10 mouse cellular contexts compared by ENCODE assay signal in genomic region chr12:54794392-54794791, GRCm38 (mm10). TPM values are rescaled to one million over a fixed set of nuclear protein-coding genes. Genes with fewer than 3 reads are reported as not detected.
DNase-seq lines count a peak whose midpoint lies in the region; ATAC-seq and TF ChIP-seq lines count a peak whose summit lies in the region.
"Had no signal": no experiment of that assay in that cellular context is flagged by ENCODE, and none has a peak within 500 bp of the region (broad histone marks: within the 10 kb centered on the region; RNA-seq: fewer than 3 reads in every experiment).

No protein-coding gene starts in this region.

- no peak for TF ChIP-seq CTCF in gastrocnemius, adult 2 months (IDR thresholded peaks at IDR 0.05)
- TF ChIP-seq CTCF in C2C12 (IDR thresholded peaks at IDR 0.05; ENCODE audit: control insufficient read depth, insufficient read depth, insufficient read length): no peak

- no peaks in the 10 kb centered on the region for H3K27me3 ChIP-seq in C2C12 (ENCODE audit: control insufficient read depth, insufficient read depth, insufficient read length)
- H3K27me3 ChIP-seq in hindbrain, embryonic 10.5 days (ENCODE audit: insufficient read depth, poor library complexity, severe bottlenecking): no peaks in the 10 kb centered on the region
- no peaks in the 10 kb centered on the region for H3K27me3 ChIP-seq in liver, embryonic 15.5 days

- peaks cover 16% of the 10 kb centered on the region for H3K79me3 ChIP-seq in C2C12 (ENCODE audit: low read depth)

- H3K4me1 ChIP-seq in hindbrain, embryonic 10.5 days (replicated peaks): peaks cover 44% of the 10 kb centered on the region
- H3K4me1 ChIP-seq in liver, embryonic 15.5 days (replicated peaks): peaks cover 42% of the 10 kb centered on the region

- H3K27ac ChIP-seq in gastrocnemius, adult 2 months: peak overlapping the region; percentile 99
- no peak overlapping the region for H3K27ac ChIP-seq in hindbrain, embryonic 10.5 days
- H3K27ac ChIP-seq in liver, embryonic 15.5 days (replicated peaks): no peak overlapping the region

- no peak overlapping the region for H3K9ac ChIP-seq in liver, embryonic 15.5 days

- peak overlapping the region; percentile 97 for H3K4me2 ChIP-seq in liver, embryonic 15.5 days

- peak overlapping the region; percentile 86 for H3K4me3 ChIP-seq in gastrocnemius, adult 2 months
- H3K4me3 ChIP-seq in C2C12 (ENCODE audit: insufficient read depth, poor library complexity, severe bottlenecking): peak overlapping the region; percentile 97
- peak overlapping the region; percentile 97 for H3K4me3 ChIP-seq in hindbrain, embryonic 10.5 days
- peak overlapping the region; percentile 74 for H3K4me3 ChIP-seq in liver, embryonic 15.5 days (replicated peaks)

- intact Hi-C loops in gastrocnemius, adult 2 months (cut with DNase I): no loop called here

- H3K9me3 ChIP-seq in hindbrain, embryonic 10.5 days: no peaks in the 10 kb centered on the region
- no peaks in the 10 kb centered on the region for H3K9me3 ChIP-seq in liver, embryonic 15.5 days (replicated peaks)

- no peaks in the 10 kb centered on the region for H3K36me3 ChIP-seq in C2C12 (ENCODE audit: control insufficient read depth, insufficient read depth)
- peaks cover 19% of the 10 kb centered on the region for H3K36me3 ChIP-seq in hindbrain, embryonic 10.5 days
- no peaks in the 10 kb centered on the region for H3K36me3 ChIP-seq in liver, embryonic 15.5 days (replicated peaks)

- no peak for DNase-seq in gastrocnemius, adult 2 months
- DNase-seq in gastrocnemius, postnatal 25 days: no peak
- no peak for DNase-seq in hindbrain, embryonic 10.5 days (ENCODE audit: low spot score)
- DNase-seq in natural killer cell, adult 2 months (ENCODE audit: low spot score in 2 of 2): no peak
- DNase-seq in layer of hippocampus, postnatal 36 days: no peak
- DNase-seq in adrenal gland, postnatal 4 days (ENCODE audit: low spot score in 2 of 2): no peak
- DNase-seq: B cell, adult 2 months; cerebellum, postnatal 14 days had no signal

- H3ac ChIP-seq in C2C12 (ENCODE audit: control insufficient read depth, insufficient read length, low read depth): no peak overlapping the region

- WGBS in hindbrain, embryonic 10.5 days: 56% methylated on average over 3 of the region's 3 CpGs
- WGBS in liver, embryonic 15.5 days (ENCODE audit: insufficient replicate concordance): 40% methylated on average over 3 of the region's 3 CpGs

- no peak for ATAC-seq in liver, embryonic 15.5 days (ENCODE audit: insufficient read depth)

- H3K79me2 ChIP-seq in C2C12 (ENCODE audit: control insufficient read depth, insufficient read depth): peaks cover 46% of the 10 kb centered on the region

TF ChIP-seq in C2C12, 6 proteins besides CTCF, POLR2A, EP300 and RAD21:
- TF ChIP-seq MYOG (IDR thresholded peaks at IDR 0.05; ENCODE audit: control insufficient read depth, extremely low read depth, insufficient read length) (no peak), FOSL1 (IDR thresholded peaks at IDR 0.05; ENCODE audit: insufficient read depth, low read length, poor library complexity, severe bottlenecking) (no peak), MAX (IDR thresholded peaks at IDR 0.05) (no peak), USF1 (IDR thresholded peaks at IDR 0.05; ENCODE audit: low read depth) (no peak)

RNA-seq across cellular contexts. Expression of gene Snx6, which starts 1.1 kb away (rescaled TPM):
- 10 to 100 TPM; 21.2 to 22.7 TPM for total RNA-seq in gastrocnemius, adult 2 months (2021)
- 10 to 100 TPM; 17.2 to 18.6 TPM for total RNA-seq in gastrocnemius, postnatal 25 days (2021)
- 33.6 TPM for polyA plus RNA-seq in C2C12 (2012; fragmentation: generic; extraction: Trizol)
- polyA plus RNA-seq in hindbrain, embryonic 10.5 days (2016; fragmentation: Nextera tagmentation; extraction: Ambion mirVana): 182 and 191 TPM in 2 replicates
- 39.5 and 44.0 TPM in 2 replicates for polyA plus RNA-seq in liver, embryonic 15.5 days (2015; fragmentation: Nextera tagmentation; extraction: Ambion mirVana)
- 10 to 100 TPM; 44.7 to 46.0 TPM for total RNA-seq in layer of hippocampus, postnatal 36 days (2021)
- total RNA-seq in adrenal gland, postnatal 4 days (2021): 10 to 100 TPM; 81.3 to 92.7 TPM
